Mouse (Mus musculus) neural tube, embryonic 12.5 days (tissue): ENCODE data around the gene Plcd3. TPM values are rescaled to one million over a fixed set of nuclear protein-coding genes. Genes with fewer than 3 reads are reported as not detected.

Experiments
- ATAC-seq: fragments of 200-750 bp; cut with Nextera tagmentation; 2 replicates; pipeline ENCODE4 v1.8.0; 2017; ENCODE audit warnings: low read depth, mild to moderate bottlenecking, moderate TSS enrichment, moderate library complexity; ENCODE audit not compliant: low FRiP score
- H3K27ac ChIP-seq: fragments of 300-500 bp; sonication (generic); 2 replicates; pipeline ENCODE4 v1.5.1; 2016
- H3K27me3 ChIP-seq: fragments of 300-500 bp; sonication (generic); replicated peaks from 2 replicates; pipeline ENCODE4 v1.6.1; 2016; ENCODE audit warnings: mild to moderate bottlenecking
- H3K36me3 ChIP-seq: fragments of 300-500 bp; sonication (generic); 2 replicates; pipeline ENCODE4 v1.6.1; 2016; ENCODE audit warnings: mild to moderate bottlenecking
- H3K4me1 ChIP-seq: fragments of 300-500 bp; sonication (generic); 2 replicates; pipeline ENCODE4 v1.6.1; 2016
- H3K4me2 ChIP-seq: fragments of 300-500 bp; sonication (generic); replicated peaks from 2 replicates; pipeline ENCODE4 v1.6.1; 2016; ENCODE audit warnings: mild to moderate bottlenecking
- H3K4me3 ChIP-seq: fragments of 300-500 bp; sonication (generic); 2 replicates; pipeline ENCODE4 v1.5.1; 2016
- H3K9ac ChIP-seq: fragments of 300-500 bp; sonication (generic); 2 replicates; pipeline ENCODE4 v1.6.1; 2016; ENCODE audit warnings: mild to moderate bottlenecking
- H3K9me3 ChIP-seq: fragments of 300-500 bp; sonication (generic); 2 replicates; pipeline ENCODE4 v1.6.1; 2016; ENCODE audit warnings: mild to moderate bottlenecking
- WGBS: fragments of 180-500 bp; shearing (Covaris S2); methylation state at CpG from one replicate; pipeline ENCODE4 v1.1.7; 2016; 5-methylcytosine and 5-hydroxymethylcytosine counted together
- polyA plus RNA-seq: library from polyadenylated mRNA; unstranded; fragments of >200 nt; fragmentation: Nextera tagmentation; extraction: Ambion mirVana; gene quantifications from 2 replicates; pipeline ENCODE4 v1.2.1, GENCODE M21; 2016

Gene Plcd3
- polyA plus RNA-seq, 1 experiment from 2014 or later, result 1.1 TPM

- Histone ChIP-seq H3K36me3 (no peaks in the 10 kb centered on the region), H3K9ac (no peak overlapping the region), H3K27me3 (peaks cover 34% of the 10 kb centered on the region), H3K4me1 (peaks cover 18% of the 10 kb centered on the region), H3K4me3 (no peak overlapping the region), H3K27ac (no peak overlapping the region), H3K4me2 (no peak overlapping the region), H3K9me3 (no peaks in the 10 kb centered on the region)
- 83% methylated on average over 7 of the region's 7 CpGs for WGBS
- ATAC-seq, result no peak
Observed at GRCm38 (mm10) chr11:103104469-103104868, 3.0 kb upstream of the Plcd3 start.

- Histone ChIP-seq H3K27me3 (peaks cover 42% of the 10 kb centered on the region), H3K9ac (no peak overlapping the region), H3K4me1 (peaks cover 21% of the 10 kb centered on the region), H3K36me3 (no peaks in the 10 kb centered on the region), H3K4me2 (peak overlapping the region; percentile 81), H3K4me3 (no peak overlapping the region), H3K27ac (no peak overlapping the region), H3K9me3 (no peaks in the 10 kb centered on the region)
- 57% methylated on average over 8 of the region's 8 CpGs for WGBS
- no peak for ATAC-seq
Observed at GRCm38 (mm10) chr11:103103621-103104020, 2.2 kb upstream of the Plcd3 start.

- peak overlapping the region; percentile 33 for H3K4me3 ChIP-seq
- H3K9me3 ChIP-seq, result no peaks in the 10 kb centered on the region
- H3K4me1 ChIP-seq, result peaks cover 21% of the 10 kb centered on the region
- no peaks in the 10 kb centered on the region for H3K36me3 ChIP-seq
- H3K27me3 ChIP-seq, result peaks cover 43% of the 10 kb centered on the region
- H3K4me2 ChIP-seq, result peak overlapping the region; percentile 81
- ATAC-seq, result peak; percentile 81
- no peak overlapping the region for H3K27ac ChIP-seq
- WGBS, result 1% methylated on average over 35 of the region's 35 CpGs
- H3K9ac ChIP-seq, result no peak overlapping the region
Observed at GRCm38 (mm10) chr11:103102725-103103349, 1.4 kb upstream of the Plcd3 start.

GRCm38 (mm10) chr11:103101866-103102501 lies 526 bp upstream of the Plcd3 start:
- Histone ChIP-seq H3K9me3 (no peaks in the 10 kb centered on the region), H3K27ac (no peak overlapping the region), H3K9ac (peak overlapping the region; percentile 40), H3K4me3 (peak overlapping the region; percentile 44), H3K4me2 (peak overlapping the region; percentile 81), H3K4me1 (peaks cover 25% of the 10 kb centered on the region), H3K36me3 (no peaks in the 10 kb centered on the region), H3K27me3 (peaks cover 51% of the 10 kb centered on the region)
- peak; percentile 31; the same call in 1 of the 2 replicates for ATAC-seq
- WGBS, result 3% methylated on average over 30 of the region's 30 CpGs

- Histone ChIP-seq H3K9ac (no peak overlapping the region), H3K4me2 (no peak overlapping the region), H3K27ac (no peak overlapping the region), H3K4me3 (no peak overlapping the region), H3K9me3 (no peaks in the 10 kb centered on the region), H3K4me1 (peaks cover 25% of the 10 kb centered on the region), H3K36me3 (no peaks in the 10 kb centered on the region), H3K27me3 (peaks cover 63% of the 10 kb centered on the region)
- WGBS, result 79% methylated on average over 8 of the region's 8 CpGs
- no peak for ATAC-seq
Observed at GRCm38 (mm10) chr11:103100361-103100760, 1.1 kb downstream of the Plcd3 start.

- Histone ChIP-seq H3K9me3 (no peaks in the 10 kb centered on the region), H3K27me3 (peaks cover 70% of the 10 kb centered on the region), H3K9ac (no peak overlapping the region; the same call in 1 of the 2 replicates), H3K36me3 (no peaks in the 10 kb centered on the region), H3K4me3 (no peak overlapping the region), H3K27ac (no peak overlapping the region), H3K4me2 (no peak overlapping the region), H3K4me1 (peaks cover 25% of the 10 kb centered on the region)
- 59% methylated on average over 12 of the region's 12 CpGs for WGBS
- ATAC-seq, result no peak
Observed at GRCm38 (mm10) chr11:103099352-103099940, 2.0 kb downstream of the Plcd3 start.

GRCm38 (mm10) chr11:103098531-103099190 lies 2.8 kb downstream of the Plcd3 start:
- H3K36me3 ChIP-seq, result no peaks in the 10 kb centered on the region
- no peak for ATAC-seq
- peaks cover 69% of the 10 kb centered on the region for H3K27me3 ChIP-seq
- H3K4me1 ChIP-seq, result peaks cover 25% of the 10 kb centered on the region
- no peaks in the 10 kb centered on the region for H3K9me3 ChIP-seq
- H3K9ac ChIP-seq, result no peak overlapping the region; the same call in 1 of the 2 replicates
- H3K27ac ChIP-seq, result no peak overlapping the region
- no peak overlapping the region for H3K4me3 ChIP-seq
- H3K4me2 ChIP-seq, result no peak overlapping the region
- WGBS, result 69% methylated on average over 11 of the region's 11 CpGs

- Histone ChIP-seq H3K9ac (no peak overlapping the region), H3K4me2 (no peak overlapping the region), H3K9me3 (no peaks in the 10 kb centered on the region), H3K4me1 (peaks cover 21% of the 10 kb centered on the region), H3K27me3 (peaks cover 64% of the 10 kb centered on the region), H3K36me3 (no peaks in the 10 kb centered on the region), H3K27ac (no peak overlapping the region), H3K4me3 (no peak overlapping the region)
- 28% methylated on average over 22 of the region's 22 CpGs for WGBS
- no peak for ATAC-seq
Observed at GRCm38 (mm10) chr11:103096979-103097894, 4.2 kb downstream of the Plcd3 start.

GRCm38 (mm10) chr11:103095801-103096200 lies 5.7 kb downstream of the Plcd3 start:
- H3K27ac ChIP-seq, result no peak overlapping the region
- 87% methylated on average over 6 of the region's 6 CpGs for WGBS
- no peak overlapping the region for H3K4me3 ChIP-seq
- no peaks in the 10 kb centered on the region for H3K36me3 ChIP-seq
- ATAC-seq, result no peak
- H3K4me1 ChIP-seq, result 0 out of 2 replicates have a peak, but pooled peaks cover 7% of the 10 kb centered on the region
- peaks cover 50% of the 10 kb centered on the region for H3K27me3 ChIP-seq
- H3K4me2 ChIP-seq, result no peak overlapping the region
- H3K9ac ChIP-seq, result no peak overlapping the region
- no peaks in the 10 kb centered on the region for H3K9me3 ChIP-seq

- H3K4me1 ChIP-seq, result 0 out of 2 replicates have a peak, but pooled peaks cover 7% of the 10 kb centered on the region
- no peak overlapping the region for H3K9ac ChIP-seq
- no peak overlapping the region for H3K27ac ChIP-seq
- no peak overlapping the region for H3K4me3 ChIP-seq
- ATAC-seq, result no peak
- peaks cover 45% of the 10 kb centered on the region for H3K27me3 ChIP-seq
- H3K36me3 ChIP-seq, result no peaks in the 10 kb centered on the region
- 32% methylated on average over 9 of the region's 9 CpGs for WGBS
- H3K9me3 ChIP-seq, result no peaks in the 10 kb centered on the region
- no peak overlapping the region for H3K4me2 ChIP-seq
Observed at GRCm38 (mm10) chr11:103095107-103095670, 6.3 kb downstream of the Plcd3 start.
